Mouse (Mus musculus) limb, embryonic 13.5 days (tissue): ENCODE results near the gene Wdr25. TPM values are rescaled to one million over a fixed set of nuclear protein-coding genes. Genes with fewer than 3 reads are reported as not detected.

Experiments used
- ATAC-seq: fragments of 200-750 bp; cut with Nextera tagmentation; 2 replicates; pipeline ENCODE4 v1.8.0; 2017; ENCODE audit warnings: low read depth, moderate number of reproducible peaks, moderate TSS enrichment; ENCODE audit not compliant: low FRiP score
- H3K27ac ChIP-seq: fragments of 300-500 bp; sonication (generic); 2 replicates; pipeline ENCODE4 v1.5.1; 2015; ENCODE audit warnings: inconsistent platforms, mild to moderate bottlenecking, moderate library complexity
- H3K27me3 ChIP-seq: fragments of 300-500 bp; sonication (generic); 2 replicates; pipeline ENCODE4 v1.6.1; 2015; ENCODE audit warnings: mild to moderate bottlenecking, inconsistent platforms
- H3K36me3 ChIP-seq: fragments of 300-500 bp; sonication (generic); 2 replicates; pipeline ENCODE4 v1.6.1; 2015; ENCODE audit warnings: inconsistent platforms, mild to moderate bottlenecking, moderate library complexity
- H3K4me1 ChIP-seq: fragments of 300-500 bp; sonication (generic); 2 replicates; pipeline ENCODE4 v1.6.1; 2015; ENCODE audit warnings: inconsistent platforms
- H3K4me2 ChIP-seq: fragments of 300-500 bp; sonication (generic); replicated peaks from 2 replicates; pipeline ENCODE4 v1.6.1; 2015; ENCODE audit warnings: inconsistent platforms, mild to moderate bottlenecking, moderate library complexity
- H3K4me3 ChIP-seq: fragments of 300-500 bp; sonication (generic); 2 replicates; pipeline ENCODE4 v1.5.1; 2015; ENCODE audit warnings: moderate library complexity, mild to moderate bottlenecking, inconsistent platforms
- H3K9ac ChIP-seq: fragments of 300-500 bp; sonication (generic); 2 replicates; pipeline ENCODE4 v1.6.1; 2015; ENCODE audit warnings: mild to moderate bottlenecking, inconsistent platforms
- H3K9me3 ChIP-seq: fragments of 300-500 bp; sonication (generic); 2 replicates; pipeline ENCODE4 v1.6.1; 2016; ENCODE audit warnings: inconsistent platforms
- WGBS: fragments of 180-500 bp; shearing (Covaris S2); methylation state at CpG from one replicate; pipeline ENCODE4 v1.1.7; 2015; 5-methylcytosine and 5-hydroxymethylcytosine counted together
- polyA plus RNA-seq: library from polyadenylated mRNA; unstranded; fragments of >200 nt; fragmentation: Nextera tagmentation; extraction: Ambion mirVana; gene quantifications from 2 replicates; pipeline ENCODE4 v1.2.1, GENCODE M21; 2015

The Wdr25 gene
- polyA plus RNA-seq, 1 experiment from 2014 or later: 9.3 TPM

DNA sequence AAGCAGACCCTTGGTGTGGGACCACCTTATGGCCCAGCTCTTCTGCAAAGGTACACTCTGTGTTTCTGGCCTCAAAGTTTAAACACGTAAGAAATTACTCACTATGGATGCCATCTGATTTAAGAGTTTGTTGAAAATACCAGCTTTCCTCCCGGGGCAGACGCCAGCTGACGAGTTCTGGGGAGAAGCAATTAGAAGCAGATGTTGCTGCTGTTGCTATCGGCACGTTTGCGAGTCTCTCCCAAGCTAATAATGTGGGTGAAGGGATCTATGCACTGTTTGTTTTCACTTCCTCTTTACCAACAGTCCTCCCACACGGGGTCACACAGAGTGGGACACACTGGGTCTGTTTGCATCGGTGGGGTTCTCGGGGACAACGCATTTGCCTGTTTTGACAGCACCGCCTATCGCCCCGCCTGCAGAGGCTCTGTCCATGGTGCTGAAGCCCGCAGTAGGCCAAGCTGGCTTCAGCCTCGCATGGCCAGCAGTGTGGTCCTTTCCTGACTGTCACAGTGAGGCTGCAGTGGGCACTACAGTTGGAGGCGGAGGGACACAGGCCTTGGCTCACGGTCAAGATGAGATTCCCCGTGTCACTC, 101.1 kb downstream of the Wdr25 start:
- ATAC-seq: peak; percentile 80
- peak overlapping the region; percentile 60 for H3K4me2 ChIP-seq
- H3K4me3 ChIP-seq: peak overlapping the region; percentile 22; the same call in 1 of the 2 replicates
- H3K4me1 ChIP-seq: peaks cover 4% of the 10 kb centered on the region; the same call in 1 of the 2 replicates
- no peak overlapping the region for H3K27ac ChIP-seq
- WGBS: 4% methylated on average over 19 of the region's 19 CpGs
- H3K36me3 ChIP-seq: no peaks in the 10 kb centered on the region
- peaks cover 3% of the 10 kb centered on the region; the same call in 1 of the 2 replicates for H3K27me3 ChIP-seq
- no peaks in the 10 kb centered on the region for H3K9me3 ChIP-seq
- H3K9ac ChIP-seq: no peak overlapping the region

DNA sequence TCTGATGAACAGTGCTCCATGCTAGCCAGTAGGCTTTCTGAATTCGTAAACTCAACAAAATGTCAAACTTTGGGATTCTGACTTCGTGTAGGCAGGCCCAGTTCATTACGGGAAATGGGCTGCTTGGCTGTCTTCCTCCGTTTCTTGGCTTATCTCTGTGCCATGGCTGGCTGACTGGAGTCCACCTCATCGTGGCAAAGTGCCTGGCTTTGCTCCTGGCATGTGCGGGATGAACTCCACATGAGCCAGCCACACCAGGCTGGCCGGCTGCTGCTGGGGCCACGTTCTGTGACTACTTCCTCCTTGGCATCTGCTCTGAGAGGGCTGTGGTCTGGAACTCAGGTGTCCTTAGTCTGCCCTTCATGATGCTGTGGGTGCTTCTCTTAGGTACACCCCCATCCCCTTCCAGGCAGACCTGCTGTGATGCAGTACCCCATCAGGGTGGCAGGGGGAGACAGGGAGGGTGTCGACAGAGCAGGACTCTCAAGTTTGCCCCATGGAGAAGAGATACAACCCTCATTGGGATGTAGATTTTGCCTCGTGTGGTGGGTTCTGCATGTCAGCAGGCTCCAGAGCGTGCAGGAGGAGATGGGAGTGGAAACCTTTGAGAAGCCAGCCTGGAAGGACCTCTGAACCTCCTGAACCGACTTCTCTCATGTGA, 102.7 kb downstream of the Wdr25 start:
- H3K27ac ChIP-seq: no peak overlapping the region
- no peak overlapping the region for H3K4me2 ChIP-seq
- H3K4me1 ChIP-seq: peaks cover 4% of the 10 kb centered on the region; the same call in 1 of the 2 replicates
- ATAC-seq: no peak
- H3K4me3 ChIP-seq: no peak overlapping the region
- H3K36me3 ChIP-seq: no peaks in the 10 kb centered on the region
- no peak overlapping the region for H3K9ac ChIP-seq
- H3K27me3 ChIP-seq: peaks cover 3% of the 10 kb centered on the region; the same call in 1 of the 2 replicates
- H3K9me3 ChIP-seq: no peaks in the 10 kb centered on the region
- 83% methylated on average over 12 of the region's 12 CpGs for WGBS

- H3K27ac ChIP-seq: no peak overlapping the region
- no peak overlapping the region for H3K4me2 ChIP-seq
- no peaks in the 10 kb centered on the region for H3K36me3 ChIP-seq
- peaks cover 4% of the 10 kb centered on the region; the same call in 1 of the 2 replicates for H3K4me1 ChIP-seq
- no peaks in the 10 kb centered on the region for H3K9me3 ChIP-seq
- H3K9ac ChIP-seq: no peak overlapping the region
- ATAC-seq: no peak
- 77% methylated on average over 8 of the region's 8 CpGs for WGBS
- no peak overlapping the region for H3K4me3 ChIP-seq
- H3K27me3 ChIP-seq: peaks cover 3% of the 10 kb centered on the region; the same call in 1 of the 2 replicates
Measured at GRCm38 (mm10) chr12:108997249-108997648, 103.8 kb downstream of the Wdr25 start.

DNA sequence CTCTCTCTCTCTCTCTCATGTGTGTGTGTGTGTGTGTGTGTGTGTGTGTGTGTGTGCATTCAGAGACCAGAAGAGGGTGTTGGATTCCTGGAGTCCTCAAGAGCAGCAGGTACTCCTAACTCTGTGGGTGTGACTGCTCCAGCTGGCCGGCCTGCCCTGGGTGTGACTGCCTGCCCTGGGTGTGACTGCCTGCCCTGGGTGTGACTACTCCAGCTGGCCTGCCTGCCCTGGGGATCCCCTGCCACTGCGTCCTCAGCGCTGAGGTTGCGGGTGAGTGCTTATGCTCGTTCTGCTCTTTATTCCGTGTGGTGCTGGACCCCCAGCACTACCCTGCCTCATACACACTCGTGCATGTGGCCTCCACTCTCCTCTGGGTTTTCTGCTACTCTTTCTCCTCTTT, 109.5 kb downstream of the Wdr25 start:
- H3K4me1 ChIP-seq: no peaks in the 10 kb centered on the region
- no peak overlapping the region for H3K4me2 ChIP-seq
- no peak overlapping the region for H3K9ac ChIP-seq
- H3K27me3 ChIP-seq: no peaks in the 10 kb centered on the region
- ATAC-seq: no peak
- H3K4me3 ChIP-seq: no peak overlapping the region
- no peaks in the 10 kb centered on the region for H3K9me3 ChIP-seq
- H3K36me3 ChIP-seq: no peaks in the 10 kb centered on the region
- no peak overlapping the region for H3K27ac ChIP-seq
- WGBS: 62% methylated on average over 7 of the region's 7 CpGs

- H3K4me3 ChIP-seq: no peak overlapping the region
- H3K9ac ChIP-seq: no peak overlapping the region
- H3K4me1 ChIP-seq: peaks cover 8% of the 10 kb centered on the region; the same call in 1 of the 2 replicates
- H3K9me3 ChIP-seq: no peaks in the 10 kb centered on the region
- H3K4me2 ChIP-seq: no peak overlapping the region
- H3K36me3 ChIP-seq: no peaks in the 10 kb centered on the region
- H3K27me3 ChIP-seq: 0 out of 2 replicates have a peak, but pooled peaks cover 6% of the 10 kb centered on the region
- no peak for ATAC-seq
- 69% methylated on average over 18 of the region's 18 CpGs for WGBS
- H3K27ac ChIP-seq: no peak overlapping the region
Measured at GRCm38 (mm10) chr12:109010070-109010649, 116.7 kb downstream of the Wdr25 start.

- peaks cover 13% of the 10 kb centered on the region for H3K4me1 ChIP-seq
- no peak for ATAC-seq
- no peak overlapping the region for H3K4me3 ChIP-seq
- no peak overlapping the region for H3K4me2 ChIP-seq
- H3K9me3 ChIP-seq: no peaks in the 10 kb centered on the region
- H3K27ac ChIP-seq: no peak overlapping the region
- peaks cover 26% of the 10 kb centered on the region; the same call in 1 of the 2 replicates for H3K27me3 ChIP-seq
- no peak overlapping the region for H3K9ac ChIP-seq
- WGBS: 45% methylated on average over 10 of the region's 10 CpGs
- H3K36me3 ChIP-seq: peaks cover 12% of the 10 kb centered on the region
Measured at GRCm38 (mm10) chr12:109022181-109022691, 128.8 kb downstream of the Wdr25 start.

DNA sequence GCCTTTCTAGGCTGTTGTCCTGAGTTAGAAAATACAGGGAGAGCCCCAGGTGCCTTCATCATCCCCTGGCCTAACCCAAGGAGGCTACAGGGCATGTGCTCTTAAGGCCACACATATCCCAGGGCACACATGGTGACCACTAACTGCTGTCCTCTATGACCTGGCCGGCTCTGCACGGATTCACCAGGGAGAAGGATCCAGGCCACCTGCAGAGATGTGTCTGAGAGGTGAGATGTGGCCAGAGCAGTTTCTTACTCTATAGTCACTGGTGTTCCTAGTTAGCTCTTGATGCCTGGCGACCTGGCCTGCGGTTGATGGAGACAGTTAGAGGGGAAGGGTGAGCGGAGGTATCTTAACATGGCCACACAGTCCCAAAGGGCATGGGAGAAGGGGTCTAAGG, 129.5 kb downstream of the Wdr25 start:
- Histone ChIP-seq H3K4me1 (peaks cover 13% of the 10 kb centered on the region), H3K36me3 (peaks cover 16% of the 10 kb centered on the region), H3K27ac (no peak overlapping the region), H3K4me2 (no peak overlapping the region), H3K27me3 (peaks cover 26% of the 10 kb centered on the region; the same call in 1 of the 2 replicates), H3K9ac (no peak overlapping the region), H3K4me3 (no peak overlapping the region), H3K9me3 (no peaks in the 10 kb centered on the region)
- ATAC-seq: no peak
- 78% methylated on average over 5 of the region's 5 CpGs for WGBS

DNA sequence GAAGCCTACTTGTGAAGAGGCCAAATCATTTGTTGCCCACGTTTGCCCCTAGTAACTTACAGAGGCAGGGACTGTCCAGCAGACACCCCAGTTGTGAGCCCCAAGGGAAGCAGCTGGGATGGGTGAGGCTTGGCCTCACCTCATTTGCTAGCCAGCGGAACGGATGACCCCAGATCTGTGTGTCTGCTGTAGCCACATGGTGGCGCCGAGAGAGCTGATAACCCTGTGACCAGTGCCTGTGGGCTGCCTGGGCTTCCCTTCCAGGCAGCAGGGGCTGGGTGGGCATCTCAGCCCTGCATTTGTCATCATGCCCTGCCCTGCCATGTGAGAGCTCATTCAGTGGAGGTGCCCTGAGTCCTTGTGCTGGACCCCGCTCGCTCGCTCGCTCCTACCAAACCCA, 130.3 kb downstream of the Wdr25 start:
- WGBS: 60% methylated on average over 9 of the region's 9 CpGs
- H3K4me2 ChIP-seq: no peak overlapping the region
- no peaks in the 10 kb centered on the region for H3K9me3 ChIP-seq
- H3K9ac ChIP-seq: no peak overlapping the region
- no peak for ATAC-seq
- no peak overlapping the region for H3K27ac ChIP-seq
- H3K27me3 ChIP-seq: peaks cover 23% of the 10 kb centered on the region; the same call in 1 of the 2 replicates
- H3K4me1 ChIP-seq: peaks cover 13% of the 10 kb centered on the region
- H3K36me3 ChIP-seq: peaks cover 18% of the 10 kb centered on the region
- no peak overlapping the region for H3K4me3 ChIP-seq

- Histone ChIP-seq H3K9me3 (peaks cover 9% of the 10 kb centered on the region), H3K4me3 (no peak overlapping the region), H3K36me3 (peaks cover 12% of the 10 kb centered on the region), H3K4me1 (peaks cover 5% of the 10 kb centered on the region; the same call in 1 of the 2 replicates), H3K27me3 (peaks cover 65% of the 10 kb centered on the region), H3K9ac (no peak overlapping the region), H3K4me2 (no peak overlapping the region), H3K27ac (no peak overlapping the region)
- no peak for ATAC-seq
- 63% methylated on average over 2 of the region's 2 CpGs for WGBS
Measured at GRCm38 (mm10) chr12:109037026-109037425, 143.6 kb downstream of the Wdr25 start.

DNA sequence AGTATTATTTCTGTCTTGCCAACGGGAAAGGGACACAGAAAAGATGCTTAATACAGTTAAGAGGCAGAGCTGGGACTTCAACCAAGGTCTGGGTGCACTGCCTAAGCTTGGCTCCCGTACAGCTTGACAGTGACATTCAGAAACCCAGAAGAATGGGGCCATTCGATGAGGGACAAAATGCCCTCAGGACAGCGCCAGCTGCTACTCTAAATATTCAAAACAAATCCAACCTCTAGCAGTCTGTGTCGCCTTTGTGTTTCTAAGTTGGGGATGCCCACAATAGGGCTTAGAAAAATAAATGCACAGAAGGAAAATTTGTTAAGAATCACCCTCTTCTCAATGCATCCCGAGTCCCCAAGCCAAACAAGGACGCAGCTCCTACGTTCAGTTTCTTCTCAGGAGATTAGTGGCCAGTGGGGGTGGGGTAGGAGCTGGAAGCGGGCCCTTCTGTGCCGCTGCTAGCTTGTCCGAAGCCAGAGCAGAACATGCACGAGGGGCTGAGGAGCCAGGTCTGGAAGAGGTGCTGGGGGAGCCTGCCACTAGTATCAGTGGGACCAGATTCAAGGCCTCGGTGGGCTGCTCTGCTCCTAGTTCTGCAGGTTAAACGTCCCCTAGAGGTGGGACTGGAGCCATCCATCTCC, 144.9 kb downstream of the Wdr25 start:
- H3K36me3 ChIP-seq: peaks cover 12% of the 10 kb centered on the region
- H3K9me3 ChIP-seq: peaks cover 9% of the 10 kb centered on the region; the same call in 1 of the 2 replicates
- peaks cover 1% of the 10 kb centered on the region; the same call in 1 of the 2 replicates for H3K4me1 ChIP-seq
- no peak overlapping the region for H3K9ac ChIP-seq
- no peak overlapping the region for H3K27ac ChIP-seq
- H3K27me3 ChIP-seq: peaks cover 63% of the 10 kb centered on the region
- 56% methylated on average over 14 of the region's 14 CpGs for WGBS
- no peak overlapping the region for H3K4me3 ChIP-seq
- ATAC-seq: no peak
- H3K4me2 ChIP-seq: no peak overlapping the region

- Histone ChIP-seq H3K4me3 (no peak overlapping the region), H3K27ac (no peak overlapping the region), H3K4me2 (no peak overlapping the region), H3K4me1 (no peaks in the 10 kb centered on the region), H3K9me3 (no peaks in the 10 kb centered on the region), H3K9ac (no peak overlapping the region), H3K36me3 (0 out of 2 replicates have a peak, but pooled peaks cover 2% of the 10 kb centered on the region), H3K27me3 (peaks cover 63% of the 10 kb centered on the region)
- 49% methylated on average over 7 of the region's 7 CpGs for WGBS
- ATAC-seq: no peak
Measured at GRCm38 (mm10) chr12:109039311-109039710, 145.9 kb downstream of the Wdr25 start.

DNA sequence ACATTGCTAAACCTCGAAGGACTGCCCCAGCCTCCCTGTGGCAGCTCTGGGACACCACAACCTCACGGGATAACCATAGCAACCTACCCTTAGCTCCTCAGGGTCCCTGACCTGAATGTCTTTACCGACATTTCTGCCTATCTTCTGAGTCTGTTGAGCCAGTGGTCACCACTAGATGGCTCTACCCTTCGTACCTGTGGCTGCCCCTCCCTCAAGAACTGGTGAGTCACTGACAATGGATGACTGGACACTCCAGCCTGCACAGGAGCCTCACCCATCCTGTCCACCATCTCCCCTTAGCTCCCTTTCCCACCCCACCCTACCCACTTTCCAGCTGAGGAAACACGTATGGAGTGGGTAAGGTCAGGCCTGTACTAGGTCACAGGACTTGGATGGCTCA, 151.1 kb downstream of the Wdr25 start:
- 30% methylated on average over 5 of the region's 5 CpGs for WGBS
- peaks cover 78% of the 10 kb centered on the region for H3K27me3 ChIP-seq

More for the DNA sequence above, 151.1 kb downstream of the Wdr25 start:
- Histone ChIP-seq H3K9me3 (no peaks in the 10 kb centered on the region), H3K4me3 (no peak overlapping the region), H3K9ac (no peak overlapping the region), H3K4me2 (no peak overlapping the region), H3K36me3 (no peaks in the 10 kb centered on the region), H3K4me1 (no peaks in the 10 kb centered on the region), H3K27ac (no peak overlapping the region)
- no peak for ATAC-seq
